Mouse (Mus musculus): Measurements from ENCODE around the gene Atp1a1. TPM values are rescaled to one million over a fixed set of nuclear protein-coding genes. Genes with fewer than 3 reads are reported as not detected.

Gene Atp1a1
- polyA plus RNA-seq, 1 experiment from 2014 or later: 3,406 TPM

GRCm38 (mm10) chr3:101541571-101541970, 62.9 kb downstream of the Atp1a1 start:
- ChIA-PET CTCF (interaction anchor here (1.0 to 1.7 kb wide), 2 partner anchors 14 to 29 kb away, joined by 3 to 6 read pairs; no protein-coding TSS in a partner anchor), POLR2A (interaction anchor here (0.5 kb wide), 1 partner anchor 298 kb away, joined by 4 read pairs; no protein-coding TSS in a partner anchor)
- DNase-seq (ENCODE audit: low read depth, low spot score) (no peak), ATAC-seq (no peak)
- in situ Hi-C loops (cut with MboI; ENCODE audit: low pct_unique_long_range_greater_than_20kb): no loop called here
- H3K27me3 ChIP-seq: no peaks in the 10 kb centered on the region
- no peak for TF ChIP-seq CTCF (IDR thresholded peaks at IDR 0.05)

- DNase-seq (ENCODE audit: low read depth, low spot score) (no peak), ATAC-seq (no peak)
- no peaks in the 10 kb centered on the region for H3K27me3 ChIP-seq
- in situ Hi-C loops (cut with MboI; ENCODE audit: low pct_unique_long_range_greater_than_20kb): no loop called here
- POLR2A ChIA-PET: interaction anchor here (0.9 to 1.5 kb wide), 2 partner anchors 14 to 32 kb away, joined by 3 read pairs; no protein-coding TSS in a partner anchor
- no peak for TF ChIP-seq CTCF (IDR thresholded peaks at IDR 0.05)
- CTCF ChIA-PET: interaction anchor here (1.0 to 1.7 kb wide), 3 partner anchors 9 to 35 kb away, joined by 4 to 6 read pairs (median 4); no protein-coding TSS in a partner anchor
These were observed 63.9 kb downstream of the Atp1a1 start for GRCm38 (mm10) chr3:101540568-101540967.

DNA sequence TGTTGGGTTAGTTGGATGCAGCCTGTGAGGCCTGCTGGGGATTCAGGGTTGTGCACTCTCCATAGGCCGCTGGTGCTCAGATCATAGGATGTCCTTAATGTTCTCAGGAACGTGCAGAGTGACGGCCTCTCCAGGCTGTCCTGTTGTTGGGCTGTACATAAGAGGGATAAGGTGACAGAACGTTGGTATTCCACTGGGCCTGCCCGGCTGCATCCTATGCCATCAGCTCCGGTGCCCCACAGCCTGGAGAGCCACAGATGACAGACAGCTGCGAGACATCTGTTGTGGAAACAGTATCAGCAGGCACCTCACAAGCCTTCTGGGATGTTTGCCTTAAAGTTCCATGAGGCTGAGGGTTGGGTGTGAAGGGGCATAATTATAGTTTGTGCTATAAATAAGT, 68.2 kb downstream of the Atp1a1 start:
- no peak for TF ChIP-seq CTCF (IDR thresholded peaks at IDR 0.05)
- no peak for DNase-seq (ENCODE audit: low read depth, low spot score)
- ChIA-PET CTCF (interaction anchor here (0.9 to 1.4 kb wide), 4 partner anchors 10 to 34 kb away, joined by 3 to 7 read pairs (median 4); no protein-coding TSS in a partner anchor), POLR2A (no interaction called here)
- H3K27me3 ChIP-seq: no peaks in the 10 kb centered on the region
- ATAC-seq: no peak
- in situ Hi-C loops (cut with MboI; ENCODE audit: low pct_unique_long_range_greater_than_20kb): no loop called here

- no peak for TF ChIP-seq CTCF (IDR thresholded peaks at IDR 0.05)
- ChIA-PET POLR2A (interaction anchor here (0.6 kb wide), 1 partner anchor 1044 kb away, joined by 3 read pairs; no protein-coding TSS in a partner anchor), CTCF (interaction anchor here (1.5 kb wide), 1 partner anchor 17 kb away, joined by 4 read pairs; no protein-coding TSS in a partner anchor)
- no peaks in the 10 kb centered on the region for H3K27me3 ChIP-seq
- DNase-seq (ENCODE audit: low read depth, low spot score) (no peak), ATAC-seq (no peak)
- in situ Hi-C loops (cut with MboI; ENCODE audit: low pct_unique_long_range_greater_than_20kb): no loop called here
These were observed 70.2 kb downstream of the Atp1a1 start for GRCm38 (mm10) chr3:101534311-101534710.

GRCm38 (mm10) chr3:101533373-101533772, 71.1 kb downstream of the Atp1a1 start:
- TF ChIP-seq CTCF (IDR thresholded peaks at IDR 0.05): no peak
- in situ Hi-C loops (cut with MboI; ENCODE audit: low pct_unique_long_range_greater_than_20kb): no loop called here
- CTCF ChIA-PET: interaction anchor here (1.5 kb wide), 1 partner anchor 16 kb away, joined by 4 read pairs; no protein-coding TSS in a partner anchor
- H3K27me3 ChIP-seq: no peaks in the 10 kb centered on the region
- ATAC-seq (peak; percentile 36), DNase-seq (ENCODE audit: low read depth, low spot score) (no peak)
- POLR2A ChIA-PET: no interaction called here

DNA sequence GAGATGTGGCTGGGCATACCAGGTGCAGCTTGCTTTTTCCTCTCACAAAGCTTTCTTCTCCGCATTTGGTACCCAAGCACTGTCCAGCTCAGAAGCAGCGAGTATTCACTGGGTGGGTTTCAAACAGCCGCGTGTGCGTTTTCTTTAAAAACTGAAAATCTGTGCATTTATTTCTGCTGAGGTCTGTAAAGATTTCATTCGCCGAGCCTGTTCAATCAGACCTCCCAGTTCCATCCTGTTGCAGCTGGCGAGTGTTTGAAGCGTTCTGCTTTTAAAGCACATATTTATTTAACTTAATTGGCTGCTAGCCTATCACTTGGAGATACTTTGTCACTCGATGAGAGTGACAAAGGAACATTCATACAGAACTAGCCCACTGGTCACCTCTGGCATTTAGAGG, 73.6 kb downstream of the Atp1a1 start:
- ChIA-PET CTCF (interaction anchor here (0.5 to 1.7 kb wide), 3 partner anchors 10 to 738 kb away, joined by 3 to 4 read pairs (median 4); no protein-coding TSS in a partner anchor), POLR2A (no interaction called here)
- DNase-seq (ENCODE audit: low read depth, low spot score): no peak
- ATAC-seq: no peak
- in situ Hi-C loops (cut with MboI; ENCODE audit: low pct_unique_long_range_greater_than_20kb): no loop called here
- H3K27me3 ChIP-seq: no peaks in the 10 kb centered on the region
- no peak for TF ChIP-seq CTCF (IDR thresholded peaks at IDR 0.05)

GRCm38 (mm10) chr3:101528900-101529594, 75.4 kb downstream of the Atp1a1 start:
- in situ Hi-C loops (cut with MboI; ENCODE audit: low pct_unique_long_range_greater_than_20kb): no loop called here
- ATAC-seq (no peak), DNase-seq (ENCODE audit: low read depth, low spot score) (no peak)
- TF ChIP-seq CTCF (IDR thresholded peaks at IDR 0.05): no peak
- ChIA-PET POLR2A (interaction anchor here (0.6 kb wide), 1 partner anchor 15 kb away, joined by 4 read pairs; no protein-coding TSS in a partner anchor), CTCF (interaction anchor here (0.9 to 2.4 kb wide), 5 partner anchors 11 to 25 kb away, joined by 3 to 12 read pairs (median 3); no protein-coding TSS in a partner anchor)
- no peaks in the 10 kb centered on the region for H3K27me3 ChIP-seq

DNA sequence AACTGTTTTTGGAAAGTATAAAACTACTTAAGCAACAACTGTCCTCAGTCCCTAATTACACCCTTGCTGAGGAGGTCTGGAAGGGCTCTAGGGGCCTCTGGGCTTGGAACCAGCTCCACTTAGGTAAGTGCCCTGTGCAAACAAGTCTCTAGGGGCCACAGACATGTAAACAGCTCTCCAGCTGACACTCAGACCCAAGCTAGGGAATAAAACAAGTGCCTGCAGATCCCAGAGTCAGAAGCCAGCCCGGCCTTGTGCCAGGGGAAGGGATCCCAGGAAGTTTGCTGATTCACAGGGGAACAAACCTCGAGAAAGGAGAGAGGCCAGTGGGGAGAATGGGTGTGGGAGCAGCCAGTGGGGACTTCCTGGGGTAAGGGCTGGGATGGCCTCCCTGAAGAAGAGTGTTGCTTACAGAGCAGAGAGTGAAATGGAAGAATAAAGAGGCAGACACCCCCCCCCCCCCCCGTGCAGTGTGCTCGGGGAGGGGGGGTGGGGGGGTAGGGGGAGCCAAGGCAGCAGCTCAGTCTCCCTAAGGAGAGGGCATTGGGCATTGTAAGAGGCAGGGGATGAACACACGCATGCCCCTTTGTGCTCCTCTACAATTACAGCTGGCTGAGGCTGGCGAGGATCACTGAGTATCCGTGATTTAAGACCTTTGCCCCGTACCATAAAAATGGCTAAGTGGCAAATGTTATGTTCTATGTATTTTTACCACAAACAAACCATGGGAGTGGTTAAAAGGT, 76.2 kb downstream of the Atp1a1 start:
- no peak for ATAC-seq

DNA sequence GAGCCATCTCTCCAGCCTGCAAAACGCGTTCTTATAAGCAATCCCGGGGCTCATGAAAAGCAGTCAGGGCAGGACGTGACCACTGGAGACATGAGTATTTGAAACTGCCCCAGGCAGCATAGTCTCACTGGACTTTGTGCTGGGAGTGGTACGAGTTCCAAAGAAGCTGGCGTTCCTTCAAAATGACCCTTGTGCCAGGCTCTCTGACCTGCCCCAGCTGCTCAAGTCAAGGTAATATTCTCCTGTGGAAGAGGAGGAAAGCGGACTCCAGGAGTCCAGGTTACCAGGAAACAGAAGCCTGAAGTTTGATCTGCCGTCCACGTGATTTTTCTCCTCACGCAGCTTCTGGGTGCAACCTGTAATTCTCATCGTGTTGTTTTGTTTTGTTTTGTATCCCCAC, 77.9 kb downstream of the Atp1a1 start:
- no peak for DNase-seq (ENCODE audit: low read depth, low spot score)
- no peak for TF ChIP-seq CTCF (IDR thresholded peaks at IDR 0.05)
- ChIA-PET POLR2A (interaction anchor here (1.7 kb wide), 1 partner anchor 13 kb away, joined by 6 read pairs; no protein-coding TSS in a partner anchor), CTCF (interaction anchor here (1.0 to 2.4 kb wide), 6 partner anchors 9 to 27 kb away, joined by 3 to 12 read pairs (median 4); no protein-coding TSS in a partner anchor)
- H3K27me3 ChIP-seq: no peaks in the 10 kb centered on the region
- in situ Hi-C loops (cut with MboI; ENCODE audit: low pct_unique_long_range_greater_than_20kb): no loop called here
- no peak for ATAC-seq

More for the DNA sequence above, 76.2 kb downstream of the Atp1a1 start:
- no peak for TF ChIP-seq CTCF (IDR thresholded peaks at IDR 0.05)
- ChIA-PET POLR2A (interaction anchor here (0.7 to 1.1 kb wide), 2 partner anchors 15 to 42 kb away, joined by 3 to 4 read pairs; no protein-coding TSS in a partner anchor), CTCF (interaction anchor here (0.8 to 2.4 kb wide), 5 partner anchors 11 to 47 kb away, joined by 3 to 12 read pairs (median 6); no protein-coding TSS in a partner anchor)
- in situ Hi-C loops (cut with MboI; ENCODE audit: low pct_unique_long_range_greater_than_20kb): no loop called here
- no peak for DNase-seq (ENCODE audit: low read depth, low spot score)
- H3K27me3 ChIP-seq: no peaks in the 10 kb centered on the region

Other genes with a start within 250 kb of the Atp1a1 start
- 37.2 TPM for gene Igsf3, start 227.6 kb downstream of the Atp1a1 start, polyA plus RNA-seq (2021)
- 1.1 TPM for gene Mab21l3, start 244.3 kb upstream of the Atp1a1 start, polyA plus RNA-seq (2021)